Mouse (Mus musculus) bone marrow macrophage, adult 2 months (primary cell): ENCODE results near the gene Dirc2. TPM values are rescaled to one million over a fixed set of nuclear protein-coding genes. Genes with fewer than 3 reads are reported as not detected.

Source experiments
- H3K27ac ChIP-seq: 2 replicates; pipeline ENCODE4 v1.5.1; 2012; ENCODE audit warnings: low read depth, low read length; ENCODE audit not compliant: insufficient read depth
- H3K4me1 ChIP-seq: 2 replicates; pipeline ENCODE4 v1.6.1; 2012; ENCODE audit warnings: low read length; ENCODE audit not compliant: control insufficient read depth, insufficient read depth
- H3K4me3 ChIP-seq: 2 replicates; pipeline ENCODE4 v1.5.1; 2012; ENCODE audit warnings: mild to moderate bottlenecking, low read length, moderate library complexity; ENCODE audit not compliant: insufficient read depth
- CTCF ChIP-seq: IDR thresholded peaks from 2 replicates; pipeline ENCODE4 v1.5.1; 2012; ENCODE audit warnings: low read depth, mild to moderate bottlenecking, low read length, moderate library complexity
- POLR2A ChIP-seq: IDR thresholded peaks from 2 replicates; pipeline ENCODE4 v1.6.1; 2012; ENCODE audit warnings: mild to moderate bottlenecking, low read depth, low read length, borderline replicate concordance
- polyA plus RNA-seq: library from polyadenylated mRNA; stranded (reverse); fragments of >200 nt; gene quantifications from 2 replicates; pipeline ENCODE4 v1.2.4, GENCODE M21; 2012; ENCODE audit not compliant: missing spikeins, insufficient read depth, insufficient read length

Dirc2 gene
- polyA plus RNA-seq, 1 experiment = 21.2 TPM

GRCm38 (mm10) chr16:35724561-35724960 is 44.6 kb downstream of the Dirc2 start:
- Histone ChIP-seq H3K4me3 (no peak overlapping the region), H3K27ac (no peak overlapping the region), H3K4me1 (no peaks in the 10 kb centered on the region)
- no peak for TF ChIP-seq CTCF

- no peak overlapping the region for H3K4me3 ChIP-seq
- H3K4me1 ChIP-seq = no peaks in the 10 kb centered on the region
- TF ChIP-seq POLR2A = no peak
- TF ChIP-seq CTCF = no peak
- H3K27ac ChIP-seq = no peak overlapping the region
These were observed 51.4 kb downstream of the Dirc2 start for GRCm38 (mm10) chr16:35717761-35718160.

- H3K4me1 ChIP-seq = no peaks in the 10 kb centered on the region
- no peak overlapping the region for H3K4me3 ChIP-seq
- TF ChIP-seq CTCF (no peak), POLR2A (no peak)
- H3K27ac ChIP-seq = no peak overlapping the region
These were observed 52.9 kb downstream of the Dirc2 start for GRCm38 (mm10) chr16:35716257-35716656.

- Histone ChIP-seq H3K4me1 (no peaks in the 10 kb centered on the region), H3K4me3 (no peak overlapping the region), H3K27ac (no peak overlapping the region)
- TF ChIP-seq POLR2A (no peak), CTCF (no peak)
These were observed 53.4 kb downstream of the Dirc2 start for GRCm38 (mm10) chr16:35715771-35716170.

- H3K4me1 ChIP-seq = no peaks in the 10 kb centered on the region
- H3K4me3 ChIP-seq = no peak overlapping the region
- no peak overlapping the region for H3K27ac ChIP-seq
- TF ChIP-seq CTCF (no peak), POLR2A (no peak)
These were observed 53.8 kb downstream of the Dirc2 start for GRCm38 (mm10) chr16:35715350-35715749.

GRCm38 (mm10) chr16:35714689-35715088 is 54.5 kb downstream of the Dirc2 start:
- TF ChIP-seq POLR2A (no peak), CTCF (no peak)
- Histone ChIP-seq H3K4me3 (no peak overlapping the region), H3K4me1 (no peaks in the 10 kb centered on the region), H3K27ac (no peak overlapping the region)

GRCm38 (mm10) chr16:35713606-35714005 is 55.5 kb downstream of the Dirc2 start:
- no peaks in the 10 kb centered on the region for H3K4me1 ChIP-seq
- no peak overlapping the region for H3K4me3 ChIP-seq
- H3K27ac ChIP-seq = no peak overlapping the region
- TF ChIP-seq POLR2A = no peak
- no peak for TF ChIP-seq CTCF

GRCm38 (mm10) chr16:35711004-35711403 is 58.2 kb downstream of the Dirc2 start:
- TF ChIP-seq CTCF = no peak
- no peak for TF ChIP-seq POLR2A
- H3K4me3 ChIP-seq = no peak overlapping the region
- H3K27ac ChIP-seq = no peak overlapping the region
- no peaks in the 10 kb centered on the region for H3K4me1 ChIP-seq

- no peak overlapping the region for H3K4me3 ChIP-seq
- H3K27ac ChIP-seq = no peak overlapping the region
- H3K4me1 ChIP-seq = no peaks in the 10 kb centered on the region
- TF ChIP-seq CTCF = no peak
- TF ChIP-seq POLR2A = no peak
These were observed 62.2 kb downstream of the Dirc2 start for GRCm38 (mm10) chr16:35707004-35707403.

GRCm38 (mm10) chr16:35704796-35705195 is 64.4 kb downstream of the Dirc2 start:
- TF ChIP-seq POLR2A (no peak), CTCF (no peak)
- no peak overlapping the region for H3K4me3 ChIP-seq
- H3K4me1 ChIP-seq = no peaks in the 10 kb centered on the region
- H3K27ac ChIP-seq = no peak overlapping the region

GRCm38 (mm10) chr16:35703763-35704679 is 65.1 kb downstream of the Dirc2 start:
- TF ChIP-seq CTCF (no peak), POLR2A (no peak)
- Histone ChIP-seq H3K27ac (no peak overlapping the region), H3K4me1 (no peaks in the 10 kb centered on the region), H3K4me3 (no peak overlapping the region)
